Mouse (Mus musculus) testis, adult 2 months (tissue): ENCODE data around the gene Dleu7. TPM values are rescaled to one million over a fixed set of nuclear protein-coding genes. Genes with fewer than 3 reads are reported as not detected.

Source experiments
- H3K27ac ChIP-seq: fragments of 200-500 bp; 2 replicates; pipeline ENCODE4 v1.5.1; 2012; ENCODE audit warnings: low read depth, low read length; ENCODE audit not compliant: control insufficient read depth, insufficient read depth
- H3K27me3 ChIP-seq: fragments of 200-500 bp; 2 replicates; pipeline ENCODE4 v1.6.1; 2012; ENCODE audit warnings: mild to moderate bottlenecking, low read length, moderate library complexity; ENCODE audit not compliant: control insufficient read depth, insufficient read depth
- H3K36me3 ChIP-seq: fragments of 200-500 bp; 2 replicates; pipeline ENCODE4 v1.6.1; 2012; ENCODE audit warnings: mild to moderate bottlenecking, low read length; ENCODE audit not compliant: control insufficient read depth, insufficient read depth
- H3K4me1 ChIP-seq: fragments of 200-500 bp; 2 replicates; pipeline ENCODE4 v1.6.1; 2012; ENCODE audit warnings: low read length; ENCODE audit not compliant: control insufficient read depth, insufficient read depth
- H3K4me3 ChIP-seq: fragments of 200-500 bp; 2 replicates; pipeline ENCODE4 v1.5.1; 2012; ENCODE audit warnings: low read depth, mild to moderate bottlenecking, low read length, moderate library complexity, mixed read lengths; ENCODE audit not compliant: control insufficient read depth
- CTCF ChIP-seq: fragments of 200-500 bp; IDR thresholded peaks from 2 replicates; pipeline ENCODE4 v1.5.1; 2012; ENCODE audit warnings: low read depth, mild to moderate bottlenecking, inconsistent platforms, low read length, moderate library complexity; ENCODE audit not compliant: control insufficient read depth, insufficient read depth, insufficient replicate concordance
- POLR2A ChIP-seq: fragments of 200-500 bp; IDR thresholded peaks from 2 replicates; pipeline ENCODE4 v1.6.1; 2012; ENCODE audit warnings: low read depth, mild to moderate bottlenecking, inconsistent platforms, low read length, moderate library complexity; ENCODE audit not compliant: control insufficient read depth
- polyA plus RNA-seq: library from polyadenylated mRNA; depleted of rRNA; stranded (reverse); fragments of >200 nt; gene quantifications from 2 replicates; pipeline ENCODE4 v1.2.3, GENCODE M21; 2012

Gene Dleu7
- polyA plus RNA-seq, 1 experiment: 0.44 TPM

DNA sequence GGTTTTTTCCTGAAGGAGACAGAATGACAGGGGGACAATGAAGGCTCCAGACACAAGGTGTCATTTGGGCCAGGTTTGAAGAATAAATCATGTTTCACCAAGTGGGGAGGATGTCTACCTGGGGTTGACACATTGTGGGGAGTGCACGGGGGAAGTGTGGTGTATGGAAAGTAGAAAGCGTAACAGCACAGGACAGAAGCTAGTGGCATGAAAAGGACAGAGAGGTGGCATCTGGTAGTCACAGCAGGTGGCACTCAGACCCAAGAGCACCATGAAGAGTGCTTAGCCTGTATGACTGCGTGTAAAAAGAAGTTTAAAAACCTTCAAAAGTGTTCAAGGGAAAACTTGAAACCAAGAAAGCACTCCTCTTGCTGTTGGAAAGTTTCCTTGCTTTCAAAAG is 42.8 kb downstream of the Dleu7 start:
- no peak overlapping the region for H3K4me3 ChIP-seq

DNA sequence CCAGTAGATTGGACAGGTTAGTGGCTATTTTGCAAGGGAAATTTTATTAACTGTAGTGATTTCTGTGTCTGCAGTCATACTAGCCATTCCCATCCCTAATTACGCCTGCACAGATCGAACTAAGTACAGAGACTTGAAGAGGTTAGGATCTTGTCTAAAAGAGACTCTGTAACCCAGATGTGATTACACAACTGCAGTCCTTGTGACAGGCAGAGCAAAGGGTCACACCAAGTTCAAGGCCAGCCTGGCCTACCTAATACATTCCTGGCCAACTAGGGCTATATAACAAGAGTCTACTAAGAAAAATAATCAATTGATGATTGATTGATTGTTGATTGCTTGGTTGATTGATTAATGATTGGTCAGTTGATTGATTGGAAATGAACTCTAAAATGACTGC is 43.6 kb downstream of the Dleu7 start:
- no peak overlapping the region for H3K27ac ChIP-seq
- no peaks in the 10 kb centered on the region for H3K27me3 ChIP-seq
- H3K4me3 ChIP-seq: no peak overlapping the region
- TF ChIP-seq CTCF (no peak), POLR2A (no peak)
- no peaks in the 10 kb centered on the region for H3K36me3 ChIP-seq
- H3K4me1 ChIP-seq: peaks cover 3% of the 10 kb centered on the region

More for the DNA sequence above, 42.8 kb downstream of the Dleu7 start:
- no peak for TF ChIP-seq CTCF
- no peak for TF ChIP-seq POLR2A
- Histone ChIP-seq H3K27ac (no peak overlapping the region), H3K36me3 (no peaks in the 10 kb centered on the region), H3K4me1 (peaks cover 4% of the 10 kb centered on the region), H3K27me3 (no peaks in the 10 kb centered on the region)

DNA sequence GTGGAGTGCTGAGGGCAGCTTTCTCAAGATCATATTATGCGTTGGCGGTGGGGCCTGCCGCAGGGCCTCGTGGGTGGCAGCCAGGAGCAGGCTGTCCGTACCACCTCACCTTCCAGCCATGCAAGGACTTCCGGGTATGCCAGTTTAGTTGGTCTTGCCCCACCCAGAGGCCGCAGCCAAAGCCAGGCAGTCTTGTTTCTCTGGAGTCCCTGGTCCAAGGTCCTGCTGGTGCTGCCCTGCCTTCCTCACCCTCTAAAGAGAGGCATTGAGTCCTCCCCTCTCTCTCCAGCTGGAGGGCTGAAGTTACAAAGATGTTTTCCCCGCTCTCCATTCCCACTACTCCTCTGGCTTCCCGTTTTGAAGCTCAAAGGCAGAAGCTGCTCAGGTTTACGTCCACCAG is 44.1 kb downstream of the Dleu7 start:
- H3K27me3 ChIP-seq: no peaks in the 10 kb centered on the region
- no peak for TF ChIP-seq POLR2A
- no peak for TF ChIP-seq CTCF
- no peak overlapping the region for H3K4me3 ChIP-seq
- H3K27ac ChIP-seq: no peak overlapping the region
- no peaks in the 10 kb centered on the region for H3K36me3 ChIP-seq
- H3K4me1 ChIP-seq: peaks cover 2% of the 10 kb centered on the region

DNA sequence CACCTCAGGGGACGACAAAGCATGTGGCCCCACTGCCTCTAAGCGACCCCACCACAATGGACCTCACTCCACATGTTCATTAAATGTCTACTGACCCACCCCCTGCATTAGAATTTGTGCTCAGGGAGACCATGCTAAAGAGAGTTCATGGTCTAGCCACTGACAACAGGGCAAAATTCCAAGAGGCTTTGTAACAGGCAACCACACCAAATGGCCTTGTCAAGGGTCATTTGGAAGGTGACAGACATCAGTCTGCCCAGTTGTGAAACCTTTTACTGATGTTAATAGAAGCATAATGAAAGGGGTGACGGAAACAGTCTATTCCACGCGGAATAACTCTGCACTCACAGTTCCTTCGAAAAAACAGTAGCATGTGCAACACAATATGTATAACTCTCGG is 44.5 kb downstream of the Dleu7 start:
- no peaks in the 10 kb centered on the region for H3K36me3 ChIP-seq
- H3K4me1 ChIP-seq: peaks cover 2% of the 10 kb centered on the region
- no peak overlapping the region for H3K27ac ChIP-seq
- TF ChIP-seq POLR2A: no peak
- no peak for TF ChIP-seq CTCF
- H3K4me3 ChIP-seq: no peak overlapping the region
- H3K27me3 ChIP-seq: no peaks in the 10 kb centered on the region

DNA sequence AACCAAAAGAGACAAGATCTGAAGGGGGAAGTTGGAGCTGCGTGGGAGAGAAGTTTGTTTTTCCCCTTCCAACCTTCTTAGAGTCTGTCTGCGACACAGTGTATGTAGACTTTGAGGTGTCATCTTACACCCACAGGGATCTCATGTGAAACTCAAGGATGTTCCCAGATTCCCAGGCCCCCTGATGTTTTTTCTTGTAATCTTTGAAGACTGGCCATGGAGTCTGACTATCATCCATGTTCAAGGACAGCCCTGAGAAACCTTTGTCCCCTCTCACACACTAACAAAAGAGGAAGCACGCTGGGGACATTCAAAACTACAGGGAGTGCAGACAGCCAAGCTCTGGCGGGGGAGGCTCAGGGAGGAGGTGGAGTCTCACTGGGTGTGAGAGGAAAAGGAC is 47.3 kb downstream of the Dleu7 start:
- H3K4me1 ChIP-seq: peaks cover 2% of the 10 kb centered on the region
- no peak overlapping the region for H3K27ac ChIP-seq
- no peak overlapping the region for H3K4me3 ChIP-seq
- no peaks in the 10 kb centered on the region for H3K36me3 ChIP-seq
- H3K27me3 ChIP-seq: no peaks in the 10 kb centered on the region
- TF ChIP-seq CTCF (no peak), POLR2A (no peak)

DNA sequence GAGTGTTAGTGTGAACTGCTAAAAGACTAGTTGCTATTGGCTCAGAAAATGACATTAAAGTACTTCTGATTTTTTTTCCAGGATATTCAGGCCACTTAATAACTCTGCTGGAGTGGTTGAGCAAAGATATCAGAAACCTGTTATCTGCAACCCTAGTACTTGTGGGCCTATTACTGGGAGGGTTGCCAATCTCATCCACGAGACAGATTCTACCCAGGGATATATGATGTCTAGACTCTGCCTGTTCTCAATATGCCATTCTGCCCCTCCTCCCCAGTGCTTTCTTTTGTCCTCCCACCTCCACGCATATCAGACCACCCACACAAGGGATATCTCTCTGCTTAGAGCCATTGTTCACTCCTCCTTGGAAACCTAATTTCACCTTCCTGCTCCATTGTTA is 49.3 kb downstream of the Dleu7 start:
- no peaks in the 10 kb centered on the region; the same call in 1 of the 2 replicates for H3K4me1 ChIP-seq
- no peak for TF ChIP-seq POLR2A
- TF ChIP-seq CTCF: no peak
- H3K4me3 ChIP-seq: no peak overlapping the region
- H3K27ac ChIP-seq: no peak overlapping the region
- H3K27me3 ChIP-seq: no peaks in the 10 kb centered on the region
- no peaks in the 10 kb centered on the region for H3K36me3 ChIP-seq

DNA sequence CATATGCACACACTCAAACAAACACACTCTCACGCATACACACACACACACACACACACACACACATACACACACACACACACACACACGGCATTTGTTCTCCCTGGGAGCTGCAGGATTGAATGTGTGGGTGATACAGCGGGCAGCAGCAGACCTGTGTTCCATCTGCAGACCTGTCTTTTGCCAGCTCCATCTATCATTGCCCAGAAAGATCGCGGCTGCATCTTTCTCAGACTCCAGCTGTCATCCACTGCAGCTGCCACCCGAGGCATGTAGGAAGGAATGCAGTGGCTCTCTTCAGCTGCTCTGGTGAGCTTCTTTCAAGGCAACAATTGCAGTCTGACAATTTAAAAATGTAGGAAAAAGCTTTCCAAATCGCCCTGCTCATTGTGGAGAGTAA is 56.9 kb downstream of the Dleu7 start:
- TF ChIP-seq POLR2A (no peak), CTCF (no peak)
- Histone ChIP-seq H3K27ac (no peak overlapping the region), H3K4me3 (no peak overlapping the region), H3K27me3 (no peaks in the 10 kb centered on the region), H3K4me1 (no peaks in the 10 kb centered on the region), H3K36me3 (no peaks in the 10 kb centered on the region)

DNA sequence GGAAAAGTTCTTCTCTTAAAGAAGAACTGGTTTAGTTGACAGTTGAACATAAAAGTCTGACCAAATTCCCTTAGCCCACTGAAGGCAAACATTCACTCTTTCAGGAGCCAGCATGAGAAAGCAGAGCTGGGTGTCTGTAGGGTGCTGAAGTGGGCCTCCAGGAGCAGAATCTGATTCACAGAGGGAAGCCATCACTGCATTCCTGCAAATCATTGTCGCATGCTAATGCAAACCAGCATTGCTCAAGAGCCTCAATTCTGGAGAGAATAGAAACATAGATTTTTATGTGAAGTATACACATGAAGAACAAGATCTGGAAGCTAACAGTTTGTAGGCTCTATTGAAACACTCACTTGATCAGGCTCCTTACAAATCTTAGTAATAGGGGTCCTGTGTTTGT is 57.6 kb downstream of the Dleu7 start:
- Histone ChIP-seq H3K36me3 (no peaks in the 10 kb centered on the region), H3K27me3 (no peaks in the 10 kb centered on the region), H3K4me1 (no peaks in the 10 kb centered on the region), H3K4me3 (no peak overlapping the region), H3K27ac (no peak overlapping the region)
- TF ChIP-seq CTCF (no peak), POLR2A (no peak)

DNA sequence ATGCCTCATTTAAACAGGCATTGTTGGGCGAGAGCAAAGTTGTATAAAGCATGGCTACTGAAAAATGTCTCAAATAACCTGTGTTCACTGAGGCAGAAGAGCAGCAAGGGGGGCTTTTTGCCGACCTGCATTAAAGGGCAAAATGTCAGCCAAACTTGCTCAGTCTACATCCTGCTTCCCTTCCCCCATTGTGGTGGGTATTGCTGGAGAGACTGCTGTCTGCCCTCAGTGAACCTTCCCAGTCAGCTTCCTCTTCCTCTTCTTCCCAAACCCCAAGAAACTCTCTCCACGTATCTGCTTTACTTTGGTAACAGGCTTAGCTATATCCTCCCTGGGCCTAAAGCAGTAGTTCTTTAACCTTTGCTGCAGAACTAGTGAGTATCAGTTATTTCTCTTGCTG is 61.9 kb downstream of the Dleu7 start:
- H3K4me3 ChIP-seq: no peak overlapping the region
- H3K27me3 ChIP-seq: no peaks in the 10 kb centered on the region
- H3K4me1 ChIP-seq: no peaks in the 10 kb centered on the region
- TF ChIP-seq CTCF: no peak
- TF ChIP-seq POLR2A: no peak
- no peak overlapping the region for H3K27ac ChIP-seq
- no peaks in the 10 kb centered on the region for H3K36me3 ChIP-seq
